Mouse (Mus musculus) olfactory bulb, adult 2 months (tissue): ENCODE results near the gene Relt. TPM values are rescaled to one million over a fixed set of nuclear protein-coding genes. Genes with fewer than 3 reads are reported as not detected.

ENCODE experiments used
- H3K27ac ChIP-seq: fragments of 200-500 bp; 2 replicates; pipeline ENCODE4 v1.5.1; 2012; ENCODE audit warnings: low read depth, low read length; ENCODE audit not compliant: insufficient read depth
- H3K4me1 ChIP-seq: fragments of 200-500 bp; 2 replicates; pipeline ENCODE4 v1.6.1; 2012; ENCODE audit warnings: low read length; ENCODE audit not compliant: control insufficient read depth, insufficient read depth
- H3K4me3 ChIP-seq: fragments of 200-500 bp; 2 replicates; pipeline ENCODE4 v1.5.1; 2012; ENCODE audit warnings: mild to moderate bottlenecking, low read depth, low read length, moderate library complexity; ENCODE audit not compliant: insufficient read depth
- CTCF ChIP-seq: fragments of 200-500 bp; IDR thresholded peaks from 2 replicates; pipeline ENCODE4 v1.5.1; 2012; ENCODE audit warnings: low read depth, mild to moderate bottlenecking, low read length, moderate library complexity; ENCODE audit not compliant: insufficient read depth
- POLR2A ChIP-seq: fragments of 200-500 bp; IDR thresholded peaks from 2 replicates; pipeline ENCODE4 v1.6.1; 2012; ENCODE audit warnings: mild to moderate bottlenecking, low read depth, low read length, moderate library complexity; ENCODE audit not compliant: insufficient read depth
- WGBS: fragments of 180-500 bp; shearing (Covaris S2); methylation state at CpG from one replicate; pipeline ENCODE4 v1.1.7; 2018; 5-methylcytosine and 5-hydroxymethylcytosine counted together
- polyA plus RNA-seq: library from polyadenylated mRNA; stranded (reverse); fragments of >200 nt; gene quantifications from 2 replicates; pipeline ENCODE4 v1.2.4, GENCODE M21; 2012; ENCODE audit warnings: low replicate concordance; ENCODE audit not compliant: missing spikeins, insufficient read depth, insufficient read length

Relt gene
- polyA plus RNA-seq: not detected in 2 replicates

- Histone ChIP-seq H3K4me1 (peaks cover 7% of the 10 kb centered on the region; the same call in 1 of the 2 replicates), H3K27ac (no peak within 1 kb of the TSS), H3K4me3 (peak within 1 kb of the TSS; percentile 94)
- WGBS: under 1% methylated on average over 90 of the region's 91 CpGs
- TF ChIP-seq CTCF: peak; percentile 69
- TF ChIP-seq POLR2A: peak; percentile 78
These were observed at the start of gene Relt for GRCm38 (mm10) chr7:100862828-100863638. Gene Relt, minus strand, starts transcription at chr7:100863446.

- WGBS: 19% methylated on average over 9 of the region's 9 CpGs
- H3K4me1 ChIP-seq: peaks cover 73% of the 10 kb centered on the region
- H3K27ac ChIP-seq: peak overlapping the region; percentile 79
- TF ChIP-seq CTCF: no peak
- no peak for TF ChIP-seq POLR2A
- H3K4me3 ChIP-seq: no peak overlapping the region
These were observed 48.5 kb upstream of the Relt start for GRCm38 (mm10) chr7:100911791-100912190.

GRCm38 (mm10) chr7:100911246-100911770, 48.1 kb upstream of the Relt start:
- H3K27ac ChIP-seq: peak overlapping the region; percentile 79

GRCm38 (mm10) chr7:100908567-100908966, 45.3 kb upstream of the Relt start:
- Histone ChIP-seq H3K4me3 (no peak overlapping the region), H3K4me1 (peaks cover 54% of the 10 kb centered on the region), H3K27ac (no peak overlapping the region)
- 49% methylated on average over 8 of the region's 8 CpGs for WGBS
- TF ChIP-seq POLR2A (no peak), CTCF (no peak)

More at GRCm38 (mm10) chr7:100911246-100911770, 48.1 kb upstream of the Relt start:
- Histone ChIP-seq H3K4me3 (no peak overlapping the region), H3K4me1 (peaks cover 68% of the 10 kb centered on the region)
- WGBS: 48% methylated on average over 2 of the region's 2 CpGs
- TF ChIP-seq CTCF (no peak), POLR2A (no peak)

GRCm38 (mm10) chr7:100908061-100908460, 44.8 kb upstream of the Relt start:
- TF ChIP-seq POLR2A (no peak), CTCF (no peak)
- Histone ChIP-seq H3K4me3 (no peak overlapping the region), H3K27ac (no peak overlapping the region), H3K4me1 (peaks cover 51% of the 10 kb centered on the region)
- 74% methylated on average over 8 of the region's 8 CpGs for WGBS

- TF ChIP-seq POLR2A (no peak), CTCF (peak; percentile 60; the same call in 1 of the 2 replicates)
- Histone ChIP-seq H3K4me3 (no peak overlapping the region), H3K4me1 (peaks cover 44% of the 10 kb centered on the region), H3K27ac (no peak overlapping the region)
- 0% methylated on average over 1 of the region's 1 CpGs for WGBS
These were observed 44.0 kb upstream of the Relt start for GRCm38 (mm10) chr7:100907231-100907630.

GRCm38 (mm10) chr7:100906029-100906789, 43.0 kb upstream of the Relt start:
- H3K4me1 ChIP-seq: peaks cover 36% of the 10 kb centered on the region
- TF ChIP-seq CTCF: no peak
- no peak for TF ChIP-seq POLR2A
- no peak overlapping the region for H3K4me3 ChIP-seq
- no peak overlapping the region for H3K27ac ChIP-seq
- 79% methylated on average over 10 of the region's 10 CpGs for WGBS

GRCm38 (mm10) chr7:100905037-100905436, 41.8 kb upstream of the Relt start:
- peaks cover 27% of the 10 kb centered on the region for H3K4me1 ChIP-seq
- WGBS: 92% methylated on average over 7 of the region's 7 CpGs

GRCm38 (mm10) chr7:100904612-100905011, 41.4 kb upstream of the Relt start:
- no peak overlapping the region for H3K4me3 ChIP-seq
- no peak overlapping the region for H3K27ac ChIP-seq
- 91% methylated on average over 5 of the region's 5 CpGs for WGBS
- H3K4me1 ChIP-seq: peaks cover 23% of the 10 kb centered on the region
- TF ChIP-seq POLR2A: no peak
- no peak for TF ChIP-seq CTCF

More at GRCm38 (mm10) chr7:100905037-100905436, 41.8 kb upstream of the Relt start:
- Histone ChIP-seq H3K4me3 (no peak overlapping the region), H3K27ac (no peak overlapping the region)
- TF ChIP-seq POLR2A (no peak), CTCF (no peak)
